ENCODE assay signal across 16 mouse cellular contexts in genomic region chr10:26630196-26630760, GRCm38 (mm10).
DNase-seq lines count a peak whose midpoint lies in the region; ATAC-seq and TF ChIP-seq lines count a peak whose summit lies in the region.
"Had no signal": no experiment of that assay in that cellular context is flagged by ENCODE, and none has a peak within 500 bp of the region (broad histone marks: within the 10 kb centered on the region; RNA-seq: fewer than 3 reads in every experiment).

No protein-coding gene starts in this region.

- no peak overlapping the region for H3K4me3 ChIP-seq in lung, postnatal 0 days (ENCODE audit: low read depth, low read length)
- H3K4me3 ChIP-seq: heart, embryonic 13.5 days; hindbrain, embryonic 15.5 days; stomach, embryonic 15.5 days had no signal

- ATAC-seq in frontal cortex, adult (ENCODE audit: low TSS enrichment), result peak; percentile 34
- peak; percentile 70 for ATAC-seq in lung, postnatal 0 days
- peak; percentile 52 for ATAC-seq in activated CD4-positive, CD25-positive, alpha-beta regulatory T cell, adult 4 months
- peak; percentile 54; the same call in 1 of the 2 replicates for ATAC-seq in megakaryocyte progenitor cell, adult 5-6 weeks (replicated peaks; ENCODE audit: poor library complexity)

- no peak for DNase-seq in frontal cortex, postnatal 14 days (ENCODE audit: low spot score in 2 of 2)
- DNase-seq in lung, postnatal 0 days (ENCODE audit: low spot score), result peak; percentile 61
- no peak for DNase-seq in lung, postnatal 36 days
- no peak for DNase-seq in cerebellum, postnatal 36 days
- DNase-seq in kidney, postnatal 4 days, result no peak
- DNase-seq: adrenal gland, postnatal 36 days; cerebellum, adult 11-12 months; kidney, postnatal 10 days; left cerebral cortex, postnatal 4 days had no signal

- H3K4me2 ChIP-seq in lung, postnatal 0 days (replicated peaks; ENCODE audit: low read depth, low read length), result no peak overlapping the region; the same call in 1 of the 2 replicates
- H3K4me2 ChIP-seq: heart, embryonic 13.5 days; hindbrain, embryonic 15.5 days; stomach, embryonic 15.5 days had no signal

- H3K36me3 ChIP-seq in lung, postnatal 0 days (ENCODE audit: insufficient read depth, low read length), result no peaks in the 10 kb centered on the region
- H3K36me3 ChIP-seq: heart, embryonic 13.5 days; hindbrain, embryonic 15.5 days; stomach, embryonic 15.5 days had no signal

- no peak overlapping the region for H3K27ac ChIP-seq in lung, postnatal 0 days (ENCODE audit: low read length)
- H3K27ac ChIP-seq: heart, embryonic 13.5 days; hindbrain, embryonic 15.5 days; liver, embryonic 14.5 days; stomach, embryonic 15.5 days had no signal

- TF ChIP-seq CTCF in lung, postnatal 0 days (IDR thresholded peaks at IDR 0.05), result no peak

- 64% methylated on average over 4 of the region's 4 CpGs for WGBS in lung, postnatal 0 days

- no peak overlapping the region for H3K9ac ChIP-seq in lung, postnatal 0 days (replicated peaks; ENCODE audit: low read depth)
- H3K9ac ChIP-seq: heart, embryonic 13.5 days; hindbrain, embryonic 15.5 days; liver, embryonic 14.5 days; stomach, embryonic 15.5 days had no signal

- TF ChIP-seq EP300 in lung, postnatal 0 days (IDR thresholded peaks at IDR 0.05), result no peak

- no peaks in the 10 kb centered on the region for H3K4me1 ChIP-seq in lung, postnatal 0 days (ENCODE audit: insufficient read depth, low read depth, low read length)
- H3K4me1 ChIP-seq: hindbrain, embryonic 15.5 days; stomach, embryonic 15.5 days had no signal

- H3K9me3 ChIP-seq in lung, postnatal 0 days (ENCODE audit: low read length), result no peaks in the 10 kb centered on the region
- H3K9me3 ChIP-seq: heart, embryonic 13.5 days; hindbrain, embryonic 15.5 days; stomach, embryonic 15.5 days had no signal

- no peaks in the 10 kb centered on the region for H3K27me3 ChIP-seq in lung, postnatal 0 days (replicated peaks; ENCODE audit: insufficient read depth, low read length)
- H3K27me3 ChIP-seq: heart, embryonic 13.5 days; hindbrain, embryonic 15.5 days; stomach, embryonic 15.5 days had no signal
